Mouse (Mus musculus) midbrain, embryonic 10.5 days (tissue): Measurements from ENCODE around the gene Hadhb. TPM values are rescaled to one million over a fixed set of nuclear protein-coding genes. Genes with fewer than 3 reads are reported as not detected.

Experiments
- DNase-seq: peaks from one replicate; pipeline ENCODE4 v3.0.0-alpha.2; 2017; ENCODE audit warnings: low spot score
- H3K27ac ChIP-seq: fragments of 300-500 bp; sonication (generic); replicated peaks from 2 replicates; pipeline ENCODE4 v1.5.1; 2016; ENCODE audit warnings: mild to moderate bottlenecking
- H3K27me3 ChIP-seq: fragments of 300-500 bp; sonication (generic); 2 replicates; pipeline ENCODE4 v1.6.1; 2016; ENCODE audit warnings: low read depth, mild to moderate bottlenecking; ENCODE audit not compliant: poor library complexity, severe bottlenecking
- H3K36me3 ChIP-seq: fragments of 300-500 bp; sonication (generic); 2 replicates; pipeline ENCODE4 v1.6.1; 2016; ENCODE audit warnings: mild to moderate bottlenecking, moderate library complexity
- H3K4me1 ChIP-seq: fragments of 300-500 bp; sonication (generic); 2 replicates; pipeline ENCODE4 v1.6.1; 2016
- H3K4me3 ChIP-seq: fragments of 300-500 bp; sonication (generic); 2 replicates; pipeline ENCODE4 v1.5.1; 2016; ENCODE audit warnings: mild to moderate bottlenecking, moderate library complexity
- H3K9me3 ChIP-seq: fragments of 300-500 bp; sonication (generic); replicated peaks from 2 replicates; pipeline ENCODE4 v1.6.1; 2016; ENCODE audit warnings: mild to moderate bottlenecking
- WGBS: fragments of 180-500 bp; shearing (Covaris S2); methylation state at CpG from one replicate; pipeline ENCODE4 v1.1.7; 2016; 5-methylcytosine and 5-hydroxymethylcytosine counted together
- polyA plus RNA-seq: library from polyadenylated mRNA; unstranded; fragments of >200 nt; fragmentation: Nextera tagmentation; extraction: Ambion mirVana; gene quantifications from 2 replicates; pipeline ENCODE4 v1.2.1, GENCODE M21; 2016

Hadhb gene
- polyA plus RNA-seq, 1 experiment from 2014 or later = 104 TPM

GRCm38 (mm10) chr5:30162339-30162738, 7.3 kb downstream of the Hadhb start:
- Histone ChIP-seq H3K4me3 (no peak overlapping the region), H3K9me3 (no peaks in the 10 kb centered on the region), H3K27ac (no peak overlapping the region), H3K27me3 (no peaks in the 10 kb centered on the region), H3K4me1 (no peaks in the 10 kb centered on the region), H3K36me3 (peaks cover 13% of the 10 kb centered on the region; the same call in 1 of the 2 replicates)
- 91% methylated on average over 6 of the region's 6 CpGs for WGBS
- DNase-seq = no peak

- Histone ChIP-seq H3K4me1 (no peaks in the 10 kb centered on the region), H3K9me3 (no peaks in the 10 kb centered on the region), H3K4me3 (no peak overlapping the region), H3K27me3 (no peaks in the 10 kb centered on the region), H3K27ac (no peak overlapping the region), H3K36me3 (peaks cover 36% of the 10 kb centered on the region)
- no peak for DNase-seq
- WGBS = 93% methylated on average over 5 of the region's 5 CpGs
These were observed 10.3 kb downstream of the Hadhb start for GRCm38 (mm10) chr5:30165234-30165946.

- Histone ChIP-seq H3K4me1 (peaks cover 14% of the 10 kb centered on the region), H3K36me3 (peaks cover 71% of the 10 kb centered on the region), H3K9me3 (no peaks in the 10 kb centered on the region), H3K4me3 (no peak overlapping the region), H3K27me3 (no peaks in the 10 kb centered on the region), H3K27ac (no peak overlapping the region)
- WGBS = 90% methylated on average over 5 of the region's 5 CpGs
- DNase-seq = no peak
These were observed 15.4 kb downstream of the Hadhb start for GRCm38 (mm10) chr5:30170303-30170940.

- Histone ChIP-seq H3K9me3 (no peaks in the 10 kb centered on the region), H3K4me3 (no peak overlapping the region), H3K27ac (no peak overlapping the region), H3K27me3 (no peaks in the 10 kb centered on the region), H3K36me3 (peaks cover 81% of the 10 kb centered on the region), H3K4me1 (peaks cover 14% of the 10 kb centered on the region)
- peak; percentile 23 for DNase-seq
These were observed 17.1 kb downstream of the Hadhb start for GRCm38 (mm10) chr5:30172115-30172514.

GRCm38 (mm10) chr5:30172931-30173692, 18.1 kb downstream of the Hadhb start:
- Histone ChIP-seq H3K4me1 (peaks cover 14% of the 10 kb centered on the region), H3K36me3 (peaks cover 86% of the 10 kb centered on the region), H3K9me3 (no peaks in the 10 kb centered on the region), H3K27me3 (no peaks in the 10 kb centered on the region), H3K27ac (no peak overlapping the region), H3K4me3 (no peak overlapping the region)
- 47% methylated on average over 20 of the region's 20 CpGs for WGBS
- DNase-seq = no peak

- Histone ChIP-seq H3K27me3 (no peaks in the 10 kb centered on the region), H3K27ac (no peak overlapping the region), H3K36me3 (peaks cover 87% of the 10 kb centered on the region), H3K4me1 (peaks cover 14% of the 10 kb centered on the region), H3K4me3 (no peak overlapping the region), H3K9me3 (no peaks in the 10 kb centered on the region)
- no peak for DNase-seq
- 74% methylated on average over 4 of the region's 4 CpGs for WGBS
These were observed 20.8 kb downstream of the Hadhb start for GRCm38 (mm10) chr5:30175811-30176210.

- H3K4me1 ChIP-seq = no peaks in the 10 kb centered on the region
- no peaks in the 10 kb centered on the region for H3K27me3 ChIP-seq
- no peak overlapping the region for H3K27ac ChIP-seq
- no peak overlapping the region for H3K4me3 ChIP-seq
- H3K36me3 ChIP-seq = peaks cover 44% of the 10 kb centered on the region
- H3K9me3 ChIP-seq = no peaks in the 10 kb centered on the region
- 94% methylated on average over 12 of the region's 12 CpGs for WGBS
- no peak for DNase-seq
These were observed 32.8 kb downstream of the Hadhb start for GRCm38 (mm10) chr5:30187687-30188485.

- WGBS = 85% methylated on average over 1 of the region's 1 CpGs
- H3K9me3 ChIP-seq = no peaks in the 10 kb centered on the region
- DNase-seq = no peak
- peaks cover 16% of the 10 kb centered on the region for H3K36me3 ChIP-seq
- H3K4me3 ChIP-seq = no peak overlapping the region
- no peaks in the 10 kb centered on the region for H3K4me1 ChIP-seq
- no peak overlapping the region for H3K27ac ChIP-seq
- no peaks in the 10 kb centered on the region for H3K27me3 ChIP-seq
These were observed 37.4 kb downstream of the Hadhb start for GRCm38 (mm10) chr5:30192452-30192851.

- no peak overlapping the region for H3K4me3 ChIP-seq
- H3K27me3 ChIP-seq = no peaks in the 10 kb centered on the region
- H3K27ac ChIP-seq = no peak overlapping the region
- H3K9me3 ChIP-seq = no peaks in the 10 kb centered on the region
- H3K4me1 ChIP-seq = no peaks in the 10 kb centered on the region
- WGBS = 89% methylated on average over 5 of the region's 5 CpGs
- DNase-seq = no peak
- H3K36me3 ChIP-seq = no peaks in the 10 kb centered on the region
These were observed 40.3 kb downstream of the Hadhb start for GRCm38 (mm10) chr5:30195340-30195739.

GRCm38 (mm10) chr5:30198257-30198656, 43.2 kb downstream of the Hadhb start:
- Histone ChIP-seq H3K36me3 (no peaks in the 10 kb centered on the region), H3K9me3 (no peaks in the 10 kb centered on the region), H3K4me3 (no peak overlapping the region), H3K27ac (no peak overlapping the region), H3K4me1 (no peaks in the 10 kb centered on the region), H3K27me3 (no peaks in the 10 kb centered on the region)
- DNase-seq = no peak
- WGBS = 79% methylated on average over 7 of the region's 7 CpGs

- WGBS = 64% methylated on average over 5 of the region's 5 CpGs
- H3K4me3 ChIP-seq = no peak overlapping the region
- DNase-seq = no peak
These were observed 46.5 kb downstream of the Hadhb start for GRCm38 (mm10) chr5:30201521-30201920.

GRCm38 (mm10) chr5:30202221-30202620, 47.2 kb downstream of the Hadhb start:
- H3K9me3 ChIP-seq = no peaks in the 10 kb centered on the region
- H3K4me1 ChIP-seq = no peaks in the 10 kb centered on the region
- H3K27me3 ChIP-seq = no peaks in the 10 kb centered on the region
- H3K36me3 ChIP-seq = no peaks in the 10 kb centered on the region
- H3K27ac ChIP-seq = no peak overlapping the region
- no peak for DNase-seq
- no peak overlapping the region for H3K4me3 ChIP-seq
- 88% methylated on average over 7 of the region's 7 CpGs for WGBS

More at GRCm38 (mm10) chr5:30201521-30201920, 46.5 kb downstream of the Hadhb start:
- H3K36me3 ChIP-seq = no peaks in the 10 kb centered on the region
- H3K27ac ChIP-seq = no peak overlapping the region
- H3K27me3 ChIP-seq = no peaks in the 10 kb centered on the region
- no peaks in the 10 kb centered on the region for H3K4me1 ChIP-seq
- no peaks in the 10 kb centered on the region for H3K9me3 ChIP-seq
